Mouse (Mus musculus) midbrain, embryonic 15.5 days (tissue): Measurements from ENCODE around the gene Aes. TPM values are rescaled to one million over a fixed set of nuclear protein-coding genes. Genes with fewer than 3 reads are reported as not detected.

Experiments
- ATAC-seq: fragments of 200-750 bp; cut with Nextera tagmentation; replicated peaks from 2 replicates; pipeline ENCODE4 v1.8.0; 2017; ENCODE audit warnings: moderate TSS enrichment
- H3K27ac ChIP-seq: fragments of 300-500 bp; sonication (generic); 2 replicates; pipeline ENCODE4 v1.5.1; 2015; ENCODE audit warnings: mild to moderate bottlenecking, inconsistent platforms
- H3K27me3 ChIP-seq: fragments of 300-500 bp; sonication (generic); replicated peaks from 2 replicates; pipeline ENCODE4 v1.6.1; 2015; ENCODE audit warnings: inconsistent platforms
- H3K36me3 ChIP-seq: fragments of 300-500 bp; sonication (generic); replicated peaks from 2 replicates; pipeline ENCODE4 v1.6.1; 2015; ENCODE audit warnings: inconsistent platforms
- H3K4me1 ChIP-seq: fragments of 300-500 bp; sonication (generic); 2 replicates; pipeline ENCODE4 v1.6.1; 2015; ENCODE audit warnings: inconsistent platforms
- H3K4me2 ChIP-seq: fragments of 300-500 bp; sonication (generic); 2 replicates; pipeline ENCODE4 v1.6.1; 2015; ENCODE audit warnings: inconsistent platforms, mild to moderate bottlenecking, moderate library complexity
- H3K4me3 ChIP-seq: fragments of 300-500 bp; sonication (generic); 2 replicates; pipeline ENCODE4 v1.5.1; 2015; ENCODE audit warnings: mild to moderate bottlenecking, inconsistent platforms
- H3K9ac ChIP-seq: fragments of 300-500 bp; sonication (generic); 2 replicates; pipeline ENCODE4 v1.6.1; 2015; ENCODE audit warnings: mild to moderate bottlenecking, inconsistent platforms
- H3K9me3 ChIP-seq: fragments of 300-500 bp; sonication (generic); 2 replicates; pipeline ENCODE4 v1.6.1; 2016; ENCODE audit warnings: inconsistent platforms
- WGBS: fragments of 180-500 bp; shearing (Covaris S2); methylation state at CpG from one replicate; pipeline ENCODE4 v1.1.7; 2015; ENCODE audit warnings: mixed read lengths; 5-methylcytosine and 5-hydroxymethylcytosine counted together
- polyA plus RNA-seq: library from polyadenylated mRNA; unstranded; fragments of >200 nt; fragmentation: Nextera tagmentation; extraction: Ambion mirVana; gene quantifications from 2 replicates; pipeline ENCODE4 v1.2.1, GENCODE M21; 2015

The Aes gene
- polyA plus RNA-seq, 1 experiment from 2014 or later, result 802 TPM

DNA sequence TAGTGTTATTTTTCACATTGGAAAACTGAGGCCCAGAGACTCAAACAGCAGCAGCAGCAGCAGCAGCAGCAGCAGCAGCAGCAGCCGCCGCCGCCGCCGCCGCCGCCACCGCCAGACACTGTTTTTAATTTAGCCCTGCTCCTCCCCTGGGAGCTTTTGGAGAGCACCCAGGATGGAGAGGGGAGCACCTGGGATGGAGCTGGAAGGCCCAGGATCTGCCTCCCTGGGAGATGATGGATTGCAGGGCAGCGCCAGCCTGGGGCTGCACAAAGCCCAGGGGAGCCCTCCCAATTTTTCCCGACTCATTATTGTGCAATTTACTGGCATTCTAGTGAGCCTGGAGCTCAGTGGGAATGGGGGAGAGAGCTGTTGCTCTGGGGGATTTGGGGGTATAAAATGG, 37.3 kb downstream of the Aes start:
- Histone ChIP-seq H3K4me3 (no peak overlapping the region), H3K9ac (no peak overlapping the region), H3K27ac (peak overlapping the region; percentile 71; the same call in 1 of the 2 replicates), H3K4me1 (peaks cover 51% of the 10 kb centered on the region), H3K9me3 (no peaks in the 10 kb centered on the region), H3K4me2 (peak overlapping the region; percentile 39), H3K27me3 (peaks cover 51% of the 10 kb centered on the region), H3K36me3 (no peaks in the 10 kb centered on the region)
- whole genome bisulfite sequencing, result 2% methylated on average over 10 of the region's 10 CpGs
- ATAC-seq, result no peak

DNA sequence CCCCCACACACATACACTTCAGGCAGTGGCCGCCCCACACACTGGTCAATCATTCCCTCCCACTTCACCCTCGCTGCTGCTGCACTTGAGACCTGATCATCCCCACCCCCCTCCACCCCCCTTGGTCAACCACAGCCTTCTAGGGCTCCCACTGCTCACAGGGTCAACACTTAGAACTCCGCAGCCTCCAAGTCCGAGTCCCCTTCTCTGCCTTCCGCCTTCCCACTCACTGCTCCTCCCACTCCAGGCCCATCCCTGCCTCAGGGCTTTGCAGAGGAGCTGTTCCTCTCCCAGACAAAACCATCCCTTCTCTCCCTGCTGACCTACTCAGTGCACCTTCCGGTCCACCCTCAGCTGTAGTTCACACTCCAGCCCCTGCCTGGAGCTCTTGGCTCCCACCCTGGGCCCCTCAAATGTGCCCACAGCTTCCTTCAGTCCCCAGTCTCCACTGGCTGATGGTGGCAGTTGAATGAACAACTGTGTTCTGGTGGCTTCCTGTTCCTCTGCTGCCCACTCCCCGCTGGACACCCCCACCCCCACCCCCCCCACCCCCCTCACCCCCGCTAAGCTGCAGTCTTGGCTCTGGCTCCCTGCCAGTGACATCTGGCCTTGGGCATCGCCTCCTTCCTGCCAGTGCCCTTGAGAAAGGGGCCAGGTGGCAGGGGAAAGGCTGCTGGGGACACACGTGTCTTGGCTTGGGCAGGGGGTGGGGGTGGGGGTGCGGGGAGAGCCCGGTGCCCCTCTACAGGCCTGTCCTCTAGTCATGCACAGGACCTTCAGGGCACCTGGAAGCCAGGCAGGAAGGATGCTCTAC, 38.1 kb downstream of the Aes start:
- H3K9me3 ChIP-seq, result no peaks in the 10 kb centered on the region
- H3K4me1 ChIP-seq, result peaks cover 54% of the 10 kb centered on the region
- 6% methylated on average over 12 of the region's 12 CpGs for WGBS
- ATAC-seq, result no peak; the same call in 1 of the 2 replicates
- H3K36me3 ChIP-seq, result no peaks in the 10 kb centered on the region
- no peak overlapping the region for H3K4me3 ChIP-seq
- peak overlapping the region; percentile 39 for H3K4me2 ChIP-seq
- peaks cover 51% of the 10 kb centered on the region for H3K27me3 ChIP-seq
- peak overlapping the region; percentile 71 for H3K27ac ChIP-seq
- no peak overlapping the region for H3K9ac ChIP-seq

DNA sequence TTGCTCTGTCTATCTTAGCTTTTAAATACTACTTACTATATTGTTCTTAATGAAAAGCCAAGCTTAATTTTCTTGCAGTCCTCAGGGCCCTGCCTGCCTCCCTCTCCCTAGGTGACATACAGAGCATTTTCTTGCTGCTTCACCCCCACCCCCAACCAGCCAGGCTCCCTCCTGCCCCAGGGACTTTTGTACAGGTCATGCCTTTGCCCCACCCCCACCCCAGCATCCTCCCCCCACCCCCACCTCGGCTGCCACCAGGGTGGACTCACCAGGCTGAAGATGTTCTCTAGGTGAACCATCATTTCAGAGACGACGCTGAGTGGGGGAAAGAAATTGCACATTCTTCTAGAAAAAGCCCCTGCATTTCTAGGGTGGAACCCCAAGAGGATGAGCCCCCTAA, 39.1 kb downstream of the Aes start:
- ATAC-seq, result no peak
- Histone ChIP-seq H3K4me2 (no peak overlapping the region), H3K4me3 (no peak overlapping the region), H3K27ac (no peak overlapping the region), H3K9ac (no peak overlapping the region), H3K4me1 (peaks cover 60% of the 10 kb centered on the region), H3K36me3 (no peaks in the 10 kb centered on the region), H3K9me3 (no peaks in the 10 kb centered on the region), H3K27me3 (peaks cover 42% of the 10 kb centered on the region)
- 46% methylated on average over 3 of the region's 3 CpGs for WGBS

DNA sequence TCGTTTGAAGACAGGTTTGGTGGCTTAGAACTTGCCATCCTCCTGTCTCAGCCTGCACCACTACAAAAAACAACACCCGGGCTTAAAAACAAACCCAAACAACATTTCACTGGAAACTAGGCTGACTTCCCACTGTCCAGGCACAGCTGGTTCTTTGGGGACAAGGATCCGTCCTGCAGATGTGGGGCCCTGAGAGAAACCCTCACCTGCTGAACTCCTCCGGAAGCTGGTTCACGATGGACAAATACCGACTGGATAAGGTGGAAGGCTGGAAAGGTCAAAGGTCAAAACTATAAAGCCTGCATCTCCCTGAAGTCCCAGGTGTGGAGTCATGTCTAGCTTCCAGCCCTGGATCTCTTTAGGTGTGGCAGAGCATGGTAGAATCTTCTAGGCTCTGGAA, 39.6 kb downstream of the Aes start:
- Histone ChIP-seq H3K36me3 (no peaks in the 10 kb centered on the region), H3K27ac (no peak overlapping the region), H3K9ac (no peak overlapping the region), H3K9me3 (no peaks in the 10 kb centered on the region), H3K4me3 (no peak overlapping the region), H3K4me2 (no peak overlapping the region), H3K4me1 (peaks cover 60% of the 10 kb centered on the region), H3K27me3 (peaks cover 38% of the 10 kb centered on the region)
- ATAC-seq, result no peak
- WGBS, result 59% methylated on average over 6 of the region's 6 CpGs

DNA sequence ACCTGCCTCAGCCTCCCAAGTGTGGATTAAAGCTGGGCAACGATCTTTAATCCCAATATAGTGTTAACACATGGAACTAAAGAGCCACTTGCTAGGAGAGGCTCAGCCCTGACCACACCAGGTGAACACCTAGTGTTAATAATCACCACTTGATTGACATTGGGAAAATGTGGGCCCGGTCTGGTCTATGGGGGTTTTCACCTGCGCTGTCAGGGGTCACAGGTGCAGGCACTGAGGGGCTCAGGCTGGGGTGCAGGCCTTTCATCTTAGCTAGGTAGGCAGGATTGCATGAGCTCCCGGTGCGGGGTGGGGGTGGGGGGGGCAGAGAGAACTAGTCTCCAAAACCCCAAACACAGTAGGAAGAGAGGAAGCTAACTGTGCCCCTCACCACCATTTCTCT, 40.3 kb downstream of the Aes start:
- 79% methylated on average over 5 of the region's 5 CpGs for WGBS

DNA sequence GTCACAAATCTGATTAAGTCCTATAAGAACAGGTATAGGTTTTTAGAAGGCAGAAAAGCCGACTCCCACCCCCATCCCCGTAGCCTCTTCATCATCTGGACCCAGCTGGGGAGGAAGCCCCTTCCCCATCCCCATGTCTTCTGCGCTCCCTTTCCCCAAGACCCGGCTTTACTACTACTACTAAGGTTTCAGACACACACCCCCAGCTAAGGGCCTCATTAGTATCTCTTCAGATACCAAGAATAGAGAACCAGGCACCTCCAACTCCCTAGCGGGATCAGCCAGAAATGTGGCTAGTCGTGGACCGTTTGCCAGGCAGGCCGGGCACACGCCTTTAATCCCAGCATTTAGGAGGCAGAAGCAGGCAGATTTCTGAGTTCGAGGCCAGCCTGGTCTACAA, 40.8 kb downstream of the Aes start:
- no peak overlapping the region for H3K27ac ChIP-seq
- peaks cover 63% of the 10 kb centered on the region for H3K4me1 ChIP-seq
- ATAC-seq, result no peak
- H3K4me2 ChIP-seq, result 0 out of 2 replicates have a peak overlapping the region, but pooled peaks have one; percentile 62
- no peak overlapping the region for H3K9ac ChIP-seq
- 52% methylated on average over 10 of the region's 10 CpGs for WGBS
- peaks cover 27% of the 10 kb centered on the region; the same call in 1 of the 2 replicates for H3K27me3 ChIP-seq
- H3K4me3 ChIP-seq, result no peak overlapping the region
- H3K36me3 ChIP-seq, result no peaks in the 10 kb centered on the region
- no peaks in the 10 kb centered on the region for H3K9me3 ChIP-seq

More for the DNA sequence above, 40.3 kb downstream of the Aes start:
- Histone ChIP-seq H3K4me1 (peaks cover 61% of the 10 kb centered on the region), H3K36me3 (no peaks in the 10 kb centered on the region), H3K27ac (no peak overlapping the region), H3K27me3 (peaks cover 30% of the 10 kb centered on the region), H3K4me3 (no peak overlapping the region), H3K9me3 (no peaks in the 10 kb centered on the region), H3K4me2 (no peak overlapping the region), H3K9ac (no peak overlapping the region)
- ATAC-seq, result no peak

DNA sequence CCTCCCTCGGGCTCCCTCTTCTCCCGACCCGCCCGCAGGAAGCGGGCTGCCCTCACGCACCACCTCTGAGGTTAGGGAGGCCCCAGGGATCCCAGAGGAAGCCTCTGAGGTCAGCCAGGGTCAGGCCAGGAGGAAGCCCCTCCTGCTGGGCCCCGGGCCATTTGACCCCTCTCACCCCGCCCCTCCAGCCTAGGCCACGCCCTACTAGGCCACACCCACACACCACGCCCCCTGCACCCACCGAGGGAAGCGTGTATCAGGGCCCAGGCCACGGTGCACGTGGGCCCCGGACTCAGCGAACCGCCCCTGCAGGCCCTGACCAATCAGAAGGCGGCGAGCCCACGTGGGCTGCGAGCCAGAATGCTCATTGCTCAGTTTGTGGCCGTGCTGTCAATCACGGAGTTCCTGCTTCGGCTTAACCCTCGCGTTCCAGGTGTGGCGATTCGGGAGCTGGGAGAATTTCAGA, 41.5 kb downstream of the Aes start, which contains the start of gene Tle6:
Gene Tle6 (minus strand): TSS at position 336 of the 466 bp plus-strand sequence.
- Histone ChIP-seq H3K4me1 (peaks cover 63% of the 10 kb centered on the region), H3K4me2 (peak within 1 kb of the TSS; percentile 62), H3K27me3 (peaks cover 23% of the 10 kb centered on the region; the same call in 1 of the 2 replicates), H3K36me3 (no peaks in the 10 kb centered on the region), H3K4me3 (peak within 1 kb of the TSS; percentile 31), H3K9me3 (no peaks in the 10 kb centered on the region), H3K9ac (no peak within 1 kb of the TSS), H3K27ac (no peak within 1 kb of the TSS)
- ATAC-seq, result peak; percentile 80
- under 1% methylated on average over 28 of the region's 28 CpGs for WGBS

DNA sequence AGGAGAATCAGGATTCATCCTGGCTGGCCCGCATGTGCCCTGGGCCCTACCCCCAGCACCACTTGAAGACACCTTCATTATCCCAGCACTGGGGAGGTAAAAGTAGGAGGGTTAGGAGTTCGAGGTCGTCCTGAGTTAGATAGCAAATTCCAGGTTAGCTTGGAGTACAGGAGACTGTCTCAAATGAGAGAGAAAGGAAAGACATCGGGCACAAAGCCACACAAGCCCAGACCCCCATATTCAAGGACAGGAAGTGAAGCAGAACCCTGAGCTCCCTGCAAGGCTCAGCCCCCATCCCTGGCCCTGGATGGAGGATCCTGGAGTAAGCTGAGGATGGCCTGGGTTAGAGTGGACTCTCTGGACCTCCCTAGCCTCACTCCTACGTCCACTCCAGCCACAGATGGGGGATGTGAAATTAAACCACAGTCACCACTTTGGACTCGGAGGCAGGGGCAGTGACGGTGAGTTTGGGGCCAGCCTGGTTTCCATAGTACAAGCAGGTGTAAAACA, 42.2 kb downstream of the Aes start:
- Histone ChIP-seq H3K4me1 (peaks cover 58% of the 10 kb centered on the region), H3K27me3 (peaks cover 18% of the 10 kb centered on the region; the same call in 1 of the 2 replicates), H3K27ac (no peak overlapping the region), H3K4me3 (no peak overlapping the region), H3K9me3 (no peaks in the 10 kb centered on the region), H3K4me2 (peak overlapping the region; percentile 62), H3K9ac (no peak overlapping the region), H3K36me3 (no peaks in the 10 kb centered on the region)
- WGBS, result 11% methylated on average over 7 of the region's 7 CpGs
- no peak for ATAC-seq

DNA sequence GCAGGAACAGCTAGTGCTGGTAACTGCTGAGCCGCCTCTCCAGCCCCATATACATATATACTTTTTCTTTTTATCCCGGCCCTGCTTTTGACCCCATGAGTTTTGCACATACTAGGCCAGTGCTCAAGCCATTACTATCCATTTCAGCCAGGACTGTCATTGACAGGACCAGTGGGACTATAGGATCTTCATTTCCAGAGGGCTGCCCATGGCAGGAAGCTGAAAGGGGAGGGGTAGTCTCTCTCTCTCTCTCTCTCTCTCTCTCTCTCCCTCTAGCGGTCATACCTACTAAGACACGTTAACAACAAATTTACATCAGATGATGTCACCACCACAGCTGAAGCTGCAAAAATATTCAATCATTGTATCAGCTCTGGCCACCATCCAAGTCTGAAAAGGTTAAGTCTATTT, 43.5 kb downstream of the Aes start:
- H3K27me3 ChIP-seq, result peaks cover 18% of the 10 kb centered on the region; the same call in 1 of the 2 replicates
- no peak overlapping the region for H3K27ac ChIP-seq
- ATAC-seq, result no peak
- no peaks in the 10 kb centered on the region for H3K36me3 ChIP-seq
- H3K4me2 ChIP-seq, result no peak overlapping the region
- no peaks in the 10 kb centered on the region for H3K9me3 ChIP-seq
- H3K9ac ChIP-seq, result no peak overlapping the region
- 15% methylated on average over 4 of the region's 4 CpGs for WGBS
- H3K4me3 ChIP-seq, result no peak overlapping the region
- peaks cover 53% of the 10 kb centered on the region for H3K4me1 ChIP-seq

DNA sequence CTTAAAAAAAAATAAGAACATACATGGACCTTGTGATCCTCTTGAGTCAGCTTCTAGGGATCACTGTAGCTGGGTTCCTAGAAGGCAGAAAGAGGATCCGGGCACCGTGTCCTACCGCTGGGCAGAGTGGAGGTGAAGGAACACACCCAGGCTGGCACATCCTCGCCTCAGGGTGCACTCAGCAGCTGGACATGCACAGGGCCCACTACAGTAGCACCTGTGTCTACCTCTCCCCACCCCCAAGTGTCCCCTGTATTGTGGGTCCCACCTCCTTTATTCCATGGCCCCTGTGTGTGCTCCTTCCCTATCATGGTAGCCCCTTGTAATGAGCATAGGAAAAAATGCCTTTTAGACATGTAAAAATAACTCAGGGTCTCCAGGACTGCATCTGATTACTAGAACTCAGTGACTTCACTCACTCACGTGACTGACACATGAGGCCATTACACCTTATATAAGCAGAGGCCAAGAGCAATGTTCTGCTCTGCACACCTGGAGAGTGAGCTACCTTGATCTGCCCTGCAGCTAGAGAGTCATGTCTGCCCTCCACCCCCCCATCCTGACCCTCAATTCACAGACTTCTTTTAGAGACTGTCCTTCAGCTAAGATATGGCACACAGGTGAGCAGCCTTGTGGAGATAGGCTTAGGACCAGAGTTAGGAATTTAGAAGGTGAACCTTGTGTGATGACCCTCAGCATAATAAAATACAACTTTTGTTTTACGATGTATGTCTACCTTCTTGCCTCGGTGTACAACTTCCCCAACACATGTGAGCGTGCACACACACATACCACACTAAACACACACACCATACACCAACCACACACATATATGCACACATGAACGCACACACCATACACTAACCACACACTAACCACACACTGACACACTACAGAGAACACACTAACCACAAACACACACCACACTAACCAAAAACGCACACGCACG, 45.0 kb downstream of the Aes start:
- H3K4me3 ChIP-seq, result peak overlapping the region; percentile 58; the same call in 1 of the 2 replicates

DNA sequence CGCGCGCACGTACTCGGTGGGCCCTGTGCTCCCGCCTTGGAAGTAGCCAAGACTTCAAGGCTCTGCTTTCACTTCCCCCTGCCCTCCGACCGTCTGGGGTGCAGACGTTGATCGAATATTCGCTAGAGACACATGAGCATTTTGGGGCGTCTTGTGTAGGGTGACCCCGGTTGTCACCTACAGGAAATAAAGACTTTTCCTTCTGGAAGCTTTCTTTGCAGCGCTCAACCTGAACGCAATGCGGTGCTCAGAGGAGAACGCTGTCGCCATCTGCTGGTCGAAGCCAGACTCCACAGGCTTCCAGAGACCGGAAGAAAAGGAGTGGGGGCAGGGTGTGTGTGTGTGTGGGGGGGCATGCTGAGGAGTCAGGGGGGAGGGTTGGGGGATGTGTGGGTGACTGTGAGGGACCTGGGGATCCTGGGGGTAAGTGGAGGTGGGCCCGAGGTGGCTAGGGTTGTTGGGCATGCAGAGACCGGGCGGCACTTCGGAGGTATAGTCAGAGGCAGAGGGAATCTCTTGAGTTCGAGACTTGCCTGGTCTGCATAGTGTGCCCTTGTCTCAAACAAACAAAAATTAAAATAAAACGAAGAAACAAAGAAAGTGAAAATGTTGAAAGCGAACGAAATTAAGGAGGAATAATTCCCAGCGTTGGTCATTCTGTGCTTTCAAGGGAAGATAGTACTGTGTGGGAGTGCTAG, 45.8 kb downstream of the Aes start:
- peak overlapping the region; percentile 84 for H3K4me2 ChIP-seq
- ATAC-seq, result peak; percentile 34
- H3K27me3 ChIP-seq, result peaks cover 4% of the 10 kb centered on the region; the same call in 1 of the 2 replicates
- H3K36me3 ChIP-seq, result no peaks in the 10 kb centered on the region
- WGBS, result 20% methylated on average over 29 of the region's 29 CpGs
- H3K9me3 ChIP-seq, result no peaks in the 10 kb centered on the region
- H3K9ac ChIP-seq, result peak overlapping the region; percentile 26; the same call in 1 of the 2 replicates
- peak overlapping the region; percentile 58 for H3K4me3 ChIP-seq
- peaks cover 46% of the 10 kb centered on the region for H3K4me1 ChIP-seq
- H3K27ac ChIP-seq, result peak overlapping the region; percentile 93

More for the DNA sequence above, 45.0 kb downstream of the Aes start:
- Histone ChIP-seq H3K9me3 (no peaks in the 10 kb centered on the region), H3K27me3 (peaks cover 11% of the 10 kb centered on the region; the same call in 1 of the 2 replicates), H3K27ac (peak overlapping the region; percentile 93; the same call in 1 of the 2 replicates), H3K36me3 (no peaks in the 10 kb centered on the region), H3K4me1 (peaks cover 47% of the 10 kb centered on the region), H3K4me2 (peak overlapping the region; percentile 84), H3K9ac (no peak overlapping the region)
- 83% methylated on average over 12 of the region's 12 CpGs for WGBS
- no peak; the same call in 1 of the 2 replicates for ATAC-seq
